Mouse (Mus musculus) heart, adult 2 months (tissue): ENCODE data around the gene Msantd1. TPM values are rescaled to one million over a fixed set of nuclear protein-coding genes. Genes with fewer than 3 reads are reported as not detected.

Source experiments
- DNase-seq, 2 experiments: peaks; one replicate each; pipeline ENCODE4 v3.0.0; 2021
- H3K27ac ChIP-seq: fragments of 200-600 bp; 2 replicates; pipeline ENCODE4 v1.8.1; 2022
- H3K27me3 ChIP-seq: fragments of 200-500 bp; 2 replicates; pipeline ENCODE4 v1.6.1; 2012; ENCODE audit warnings: mild to moderate bottlenecking, low read length, inconsistent platforms, mixed read lengths; ENCODE audit not compliant: control insufficient read depth, insufficient read depth
- H3K36me3 ChIP-seq: fragments of 200-500 bp; 2 replicates; pipeline ENCODE4 v1.6.1; 2012; ENCODE audit warnings: low read length, inconsistent platforms; ENCODE audit not compliant: control insufficient read depth, insufficient read depth
- H3K4me1 ChIP-seq: fragments of 200-500 bp; 2 replicates; pipeline ENCODE4 v1.6.1; 2011; ENCODE audit warnings: low read length; ENCODE audit not compliant: control insufficient read depth, insufficient read depth
- H3K4me3 ChIP-seq: fragments of 200-600 bp; 2 replicates; pipeline ENCODE4 v1.8.1; 2022
- H3K79me2 ChIP-seq: fragments of 200-500 bp; replicated peaks from 2 replicates; pipeline ENCODE4 v1.6.1; 2012; ENCODE audit warnings: mild to moderate bottlenecking, inconsistent platforms, low read length, moderate library complexity, mixed read lengths; ENCODE audit not compliant: control insufficient read depth, insufficient read depth
- H3K9ac ChIP-seq: fragments of 200-500 bp; 2 replicates; pipeline ENCODE4 v1.6.1; 2012; ENCODE audit warnings: low read depth, mild to moderate bottlenecking, control low read depth, inconsistent platforms, low read length, mixed read lengths
- CTCF ChIP-seq: fragments of 200-600 bp; IDR thresholded peaks from 2 replicates; pipeline ENCODE4 v1.8.1; 2022; ENCODE audit warnings: antibody characterized with exemption, mild to moderate bottlenecking, moderate library complexity
- EP300 ChIP-seq: fragments of 200-500 bp; IDR thresholded peaks from 2 replicates; pipeline ENCODE4 v1.6.1; 2011; ENCODE audit warnings: low read depth, low read length, control low read depth; ENCODE audit not compliant: insufficient read depth
- POLR2A ChIP-seq: fragments of 200-500 bp; IDR thresholded peaks from 2 replicates; pipeline ENCODE4 v1.6.1; 2011; ENCODE audit warnings: mild to moderate bottlenecking, low read depth, low read length, control low read depth; ENCODE audit not compliant: insufficient read depth
- WGBS: fragments of 180-500 bp; shearing (Covaris S2); methylation state at CpG from one replicate; pipeline ENCODE4 v1.1.7; 2018; 5-methylcytosine and 5-hydroxymethylcytosine counted together
- intact Hi-C: fragments of 180-260 bp; cut with DNase I; formaldehyde crosslinking; loops from one replicate; pipeline ENCODE4 v1.15.1; 2025
- polyA plus RNA-seq: library from polyadenylated mRNA; depleted of rRNA; stranded (reverse); fragments of >200 nt; gene quantifications from 2 replicates; pipeline ENCODE4 v1.2.3, GENCODE M21; 2012
- total RNA-seq, 2 experiments: library from RNA; stranded (reverse); gene quantifications; 2 replicates each; pipeline ENCODE4 v1.2.3; 2021

Gene Msantd1
- total and polyA plus RNA-seq, 3 experiments = 0.66 to 0.96 TPM; not detected in 1

DNA sequence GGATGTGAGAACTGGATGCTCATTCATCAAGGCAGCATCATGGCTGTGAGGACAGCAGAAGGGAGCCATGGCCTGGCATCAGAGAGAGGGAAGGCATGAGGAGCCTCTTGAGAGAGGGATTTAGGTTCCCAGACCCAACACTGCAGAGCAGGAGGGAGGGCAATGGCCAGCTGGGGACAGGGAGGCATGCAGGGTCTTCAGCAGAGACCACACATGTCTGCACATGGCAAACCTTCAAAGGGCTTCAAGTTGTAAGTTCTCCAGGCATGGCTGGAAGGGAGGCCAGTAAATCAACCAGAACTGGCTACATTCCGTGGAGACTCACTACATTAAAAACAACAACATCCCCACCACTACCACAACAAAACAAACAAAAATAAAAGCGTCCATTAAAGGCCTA is 23.3 kb downstream of the Msantd1 start:
- Histone ChIP-seq H3K79me2 (no peaks in the 10 kb centered on the region), H3K27ac (peak overlapping the region; percentile 75), H3K4me1 (peaks cover 15% of the 10 kb centered on the region), H3K9ac (no peak overlapping the region), H3K27me3 (no peaks in the 10 kb centered on the region), H3K4me3 (no peak overlapping the region), H3K36me3 (peaks cover 3% of the 10 kb centered on the region; the same call in 1 of the 2 replicates)
- DNase-seq = no peak
- WGBS = 65% methylated on average over 2 of the region's 2 CpGs
- intact Hi-C loops = no loop called here
- TF ChIP-seq POLR2A (no peak), CTCF (no peak), EP300 (no peak)

DNA sequence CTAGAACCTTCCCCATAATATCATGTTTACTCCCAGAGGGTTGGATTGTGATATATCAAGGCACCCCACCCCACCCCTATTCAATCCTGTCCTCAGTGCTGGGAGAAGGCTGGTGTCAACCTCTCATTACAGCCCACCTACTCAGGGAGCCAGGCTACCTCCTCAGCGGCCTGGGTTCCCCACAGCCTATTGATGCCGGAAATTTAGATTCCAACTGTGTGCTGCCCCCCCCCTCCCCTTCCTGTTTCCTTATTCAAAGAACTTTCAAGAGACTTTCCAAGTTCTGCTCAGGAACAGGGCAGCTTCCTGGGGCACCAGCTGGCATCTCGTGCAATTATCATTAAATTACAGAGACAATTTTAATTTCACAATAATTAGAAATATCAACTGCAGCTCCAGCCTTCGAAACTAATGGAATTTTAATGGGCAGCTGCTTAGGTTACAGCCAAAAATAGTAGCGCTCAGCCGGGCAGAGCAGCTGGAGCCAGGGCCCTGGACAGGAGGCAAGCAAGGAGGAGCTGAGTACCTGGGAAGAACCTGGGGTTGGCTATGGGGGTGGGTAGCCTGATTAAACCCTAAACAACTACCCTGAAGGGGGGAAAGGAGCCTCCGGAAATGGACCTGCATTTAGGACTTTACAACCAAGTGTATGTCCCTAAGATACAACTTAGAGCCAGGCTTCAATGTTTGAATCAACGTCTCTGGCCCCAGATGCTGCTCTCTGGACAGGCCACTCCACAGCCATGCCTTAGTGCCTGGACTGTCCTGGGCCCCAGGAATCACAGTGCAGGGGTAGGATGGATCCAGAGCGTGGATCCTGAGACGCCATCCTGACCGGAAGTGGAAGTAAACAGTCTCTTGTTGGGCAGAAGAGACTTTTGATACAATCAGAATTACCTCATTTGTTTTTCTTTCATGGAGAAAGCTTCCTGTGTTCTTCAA is 24.0 kb downstream of the Msantd1 start:
- Histone ChIP-seq H3K27me3 (no peaks in the 10 kb centered on the region), H3K9ac (no peak overlapping the region), H3K27ac (peak overlapping the region; percentile 75), H3K79me2 (no peaks in the 10 kb centered on the region), H3K36me3 (peaks cover 3% of the 10 kb centered on the region; the same call in 1 of the 2 replicates), H3K4me1 (peaks cover 15% of the 10 kb centered on the region), H3K4me3 (no peak overlapping the region)
- DNase-seq = peak in 1 of 2 experiments; percentile 29
- intact Hi-C loops = loop anchor here (2.0 kb wide), 1 partner anchor 37 kb away; no protein-coding TSS in a partner anchor
- 22% methylated on average over 11 of the region's 11 CpGs for WGBS
- TF ChIP-seq EP300 (no peak), CTCF (no peak), POLR2A (no peak)

DNA sequence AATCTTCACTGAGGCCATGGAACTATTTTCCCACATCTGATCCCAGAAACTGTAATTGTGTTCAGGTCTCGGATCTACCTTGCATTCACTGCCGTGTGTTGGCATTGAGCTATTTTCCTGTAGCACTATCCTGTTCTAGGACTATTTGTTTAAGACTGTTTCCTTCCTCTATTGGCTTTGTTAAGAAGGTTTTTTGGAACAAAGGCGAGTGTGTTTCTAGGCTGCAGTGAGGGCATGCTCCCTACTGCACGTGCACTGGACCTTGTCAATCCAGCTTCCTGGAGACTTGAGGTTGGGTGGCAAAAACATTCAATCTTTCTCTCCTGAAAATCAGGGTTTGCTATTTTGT is 24.6 kb downstream of the Msantd1 start:
- Histone ChIP-seq H3K27me3 (no peaks in the 10 kb centered on the region), H3K9ac (no peak overlapping the region), H3K4me1 (peaks cover 15% of the 10 kb centered on the region), H3K79me2 (no peaks in the 10 kb centered on the region), H3K4me3 (no peak overlapping the region), H3K36me3 (peaks cover 3% of the 10 kb centered on the region; the same call in 1 of the 2 replicates), H3K27ac (peak overlapping the region; percentile 75)
- intact Hi-C loops = loop anchor here (2.0 kb wide), 1 partner anchor 36 kb away; no protein-coding TSS in a partner anchor
- 0 out of 2 replicates have a peak, but pooled peaks have one; percentile 20 for TF ChIP-seq EP300
- TF ChIP-seq POLR2A = peak; percentile 20; the same call in 1 of the 2 replicates
- no peak for TF ChIP-seq CTCF
- 32% methylated on average over 4 of the region's 4 CpGs for WGBS
- no peak for DNase-seq

DNA sequence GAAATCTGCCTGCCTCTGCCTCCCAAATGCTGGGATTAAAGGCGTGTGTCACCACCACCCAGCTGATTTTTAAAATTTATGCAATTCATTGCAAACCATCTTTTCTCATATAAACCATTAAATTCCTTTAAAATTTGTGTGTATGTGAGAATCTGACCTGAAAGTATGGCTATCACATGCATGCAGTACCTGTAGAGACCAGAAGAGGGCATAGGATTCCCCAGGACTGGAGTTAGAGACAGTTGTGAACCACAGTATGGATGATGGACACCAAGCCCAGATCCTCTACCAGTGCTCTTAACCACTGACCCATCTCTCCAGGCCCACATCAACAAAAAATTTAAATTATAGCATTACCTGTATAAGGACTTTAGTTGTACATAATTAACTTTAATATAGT is 25.6 kb downstream of the Msantd1 start:
- Histone ChIP-seq H3K4me3 (no peak overlapping the region), H3K27ac (no peak overlapping the region), H3K9ac (no peak overlapping the region), H3K27me3 (no peaks in the 10 kb centered on the region), H3K36me3 (peaks cover 3% of the 10 kb centered on the region; the same call in 1 of the 2 replicates), H3K79me2 (no peaks in the 10 kb centered on the region), H3K4me1 (peaks cover 15% of the 10 kb centered on the region)
- intact Hi-C loops = loop anchor here (2.0 kb wide), 1 partner anchor 35 kb away; no protein-coding TSS in a partner anchor
- 93% methylated on average over 1 of the region's 1 CpGs for WGBS
- TF ChIP-seq POLR2A = no peak
- no peak for TF ChIP-seq EP300
- peak; percentile 62 for TF ChIP-seq CTCF
- DNase-seq = no peak

DNA sequence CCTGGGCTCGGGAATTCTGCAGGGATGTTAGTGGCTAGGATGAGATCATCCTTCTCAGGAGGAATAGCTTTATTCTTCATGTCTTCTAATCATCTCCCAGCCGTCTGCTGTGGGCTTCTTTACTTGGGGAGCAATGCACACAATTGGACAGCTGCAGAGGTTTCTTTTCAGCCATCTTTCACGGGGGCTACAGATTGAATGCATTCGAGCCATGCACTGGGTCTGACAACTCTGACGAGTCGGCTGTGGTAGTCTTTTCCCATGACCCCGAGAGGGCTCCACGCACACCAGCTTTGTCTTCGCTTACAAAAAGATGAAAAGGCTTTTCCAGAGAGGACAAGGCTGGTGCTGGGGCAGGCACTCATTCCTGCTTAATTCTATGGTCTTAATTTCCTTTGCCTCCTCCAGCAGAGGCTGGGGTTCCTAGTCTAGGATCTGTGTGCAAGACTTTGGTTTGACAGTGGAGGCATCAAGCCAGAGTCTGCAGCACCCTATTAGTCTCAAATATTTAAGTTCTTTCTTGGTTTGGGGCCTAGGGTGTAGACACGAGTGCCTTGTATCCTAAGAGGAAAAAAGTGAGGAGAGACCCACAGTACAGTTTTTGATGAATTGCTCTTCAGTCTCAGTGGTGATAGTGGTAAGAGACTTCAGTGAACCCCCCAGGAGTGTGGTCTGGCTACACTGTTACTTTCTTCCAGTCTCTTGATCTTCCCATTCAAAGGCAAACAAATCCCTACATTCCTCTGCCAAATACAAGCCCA is 34.1 kb downstream of the Msantd1 start:
- no peak for TF ChIP-seq EP300
- Histone ChIP-seq H3K27me3 (no peaks in the 10 kb centered on the region), H3K9ac (no peak overlapping the region), H3K27ac (no peak overlapping the region), H3K4me1 (no peaks in the 10 kb centered on the region), H3K4me3 (no peak overlapping the region), H3K79me2 (no peaks in the 10 kb centered on the region), H3K36me3 (no peaks in the 10 kb centered on the region)
- intact Hi-C loops = no loop called here
- WGBS = 81% methylated on average over 10 of the region's 10 CpGs
- DNase-seq = no peak

DNA sequence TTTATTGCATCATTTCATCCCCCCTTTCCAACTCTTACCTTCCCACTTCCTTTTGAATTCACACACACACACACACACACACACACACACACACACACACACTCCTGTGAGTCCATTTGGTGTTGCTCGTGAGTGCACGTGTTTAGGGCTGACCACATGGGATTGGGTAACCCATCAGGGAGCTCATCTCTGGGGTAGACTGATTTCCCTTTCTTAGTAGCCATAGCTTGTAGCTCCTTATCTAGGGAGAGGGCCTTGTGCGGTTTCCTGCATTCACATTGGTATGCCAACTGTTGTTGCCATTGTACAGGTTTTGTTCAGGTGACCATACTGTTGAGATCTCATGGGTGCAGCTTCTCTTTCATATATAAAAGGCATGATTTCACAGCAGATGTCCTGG is 35.6 kb downstream of the Msantd1 start:
- H3K79me2 ChIP-seq = no peaks in the 10 kb centered on the region
- H3K9ac ChIP-seq = no peak overlapping the region
- WGBS = 74% methylated on average over 3 of the region's 3 CpGs
- H3K27me3 ChIP-seq = no peaks in the 10 kb centered on the region
- TF ChIP-seq EP300 (no peak), CTCF (no peak), POLR2A (no peak)
- intact Hi-C loops = no loop called here
- no peak overlapping the region for H3K27ac ChIP-seq
- DNase-seq = no peak
- no peaks in the 10 kb centered on the region for H3K4me1 ChIP-seq
- no peaks in the 10 kb centered on the region for H3K36me3 ChIP-seq
- H3K4me3 ChIP-seq = no peak overlapping the region
